Mouse (Mus musculus) frontal cortex, postnatal 36 days (tissue): ENCODE measurements around the gene Fkrp.
A peak's percentile ranks its signal among the peaks of the same experiment; 100 is the strongest.

Experiments used
- DNase-seq, 2 experiments: peaks; one replicate each; pipeline ENCODE4 v3.0.0; 2022; ENCODE audit warnings: low spot score in 2 of 2

Gene Fkrp

DNA sequence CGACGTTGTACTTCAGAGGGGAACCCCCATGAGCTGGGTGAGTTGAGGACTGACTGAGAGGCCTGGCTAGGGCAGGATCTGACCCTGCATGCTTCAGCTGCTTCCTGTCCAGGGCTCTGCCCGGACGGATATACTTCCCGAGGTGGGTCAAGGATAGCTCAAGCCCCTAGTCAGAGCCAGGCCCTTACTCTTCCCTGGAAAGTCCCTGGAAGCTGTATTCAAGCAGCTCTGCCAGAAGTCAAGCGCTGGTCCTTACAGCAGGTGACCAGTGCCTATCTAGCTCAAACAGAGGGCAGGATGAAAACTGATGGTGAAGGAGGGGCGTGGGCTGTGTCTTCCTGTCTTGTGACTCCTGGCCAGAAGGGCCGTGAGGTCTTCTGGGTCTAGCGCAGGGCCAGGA is 13.9 kb upstream of the Fkrp start:
- no peak for DNase-seq

DNA sequence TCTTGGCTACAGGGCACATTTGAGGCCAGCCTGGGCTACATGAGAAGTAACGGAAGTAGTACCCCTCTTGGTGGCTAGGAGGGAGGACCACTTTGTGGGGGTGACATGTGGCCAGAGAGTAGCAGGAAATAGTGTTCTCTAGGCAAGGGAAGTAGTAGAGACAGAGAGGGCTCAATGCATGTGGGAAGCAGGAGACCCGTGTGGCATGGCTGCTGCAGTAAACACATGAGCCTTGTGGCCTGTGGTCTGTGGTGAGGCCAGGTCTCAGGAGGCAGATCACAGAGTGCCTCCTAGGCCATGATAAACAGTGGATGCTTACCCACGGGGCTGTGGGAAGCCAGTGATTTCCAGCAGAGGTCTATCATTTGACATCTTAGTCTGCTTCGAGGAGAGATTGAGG is 10.7 kb upstream of the Fkrp start:
- DNase-seq = no peak

DNA sequence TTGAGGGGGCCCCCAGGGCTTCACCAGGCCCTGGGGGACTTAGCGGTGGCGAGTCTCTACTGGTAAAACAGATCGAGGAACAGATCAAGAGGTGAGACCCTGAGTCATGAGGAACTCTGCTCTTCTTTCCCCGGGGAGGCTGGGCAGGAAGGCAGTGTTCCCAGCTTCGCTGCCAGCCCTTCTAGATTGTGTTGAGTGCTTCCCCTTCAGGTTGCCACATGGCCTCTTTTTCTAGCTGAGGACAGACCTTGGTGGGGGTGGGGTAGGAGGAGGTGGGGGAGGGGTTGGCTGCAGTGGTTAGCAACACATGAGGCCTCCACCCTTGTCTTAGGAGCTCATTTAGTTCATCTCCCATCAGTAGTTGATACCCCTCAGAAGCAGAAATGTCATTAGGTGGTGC is 10.0 kb upstream of the Fkrp start:
- DNase-seq = no peak

DNA sequence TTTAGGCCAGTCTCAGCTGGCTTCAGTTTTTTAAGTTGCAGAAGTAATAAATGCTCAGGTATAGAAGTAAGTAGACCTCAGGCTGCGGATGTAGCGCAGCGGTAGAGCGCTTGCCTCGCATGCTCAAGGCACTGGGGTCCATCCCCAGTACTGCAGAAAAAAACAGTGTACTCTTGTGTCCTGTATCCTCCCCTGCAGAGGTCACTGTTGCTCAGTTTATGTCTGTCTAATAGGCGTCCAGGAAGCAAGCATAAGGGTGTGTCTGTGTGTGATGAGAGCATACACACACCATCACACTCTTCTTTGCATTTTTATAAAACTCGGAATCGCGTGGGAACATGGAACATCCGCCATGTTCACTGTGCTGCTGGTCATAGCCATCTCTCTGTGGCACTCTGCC is 9.3 kb upstream of the Fkrp start:
- DNase-seq = no peak

DNA sequence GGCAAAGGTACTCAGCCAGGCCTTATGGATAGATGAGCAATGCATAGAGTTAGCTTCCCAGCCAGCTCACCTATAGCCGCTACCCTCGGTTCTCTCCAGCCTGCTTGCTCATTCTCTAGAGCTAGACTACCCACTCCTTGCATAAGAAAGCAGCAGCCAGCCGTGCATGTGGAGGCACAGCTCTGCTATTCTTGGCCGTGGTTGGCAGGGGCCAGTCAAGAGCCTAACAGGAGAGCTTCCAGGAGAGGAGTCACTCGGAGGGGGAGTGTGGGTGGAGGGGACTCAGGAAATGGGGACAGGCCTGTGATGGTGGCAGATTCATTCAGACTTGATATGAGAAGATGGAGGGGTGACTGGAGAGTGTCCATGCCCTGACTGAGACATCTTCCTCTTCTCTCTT is 7.2 kb upstream of the Fkrp start:
- DNase-seq = peak; percentile 85 to 90

DNA sequence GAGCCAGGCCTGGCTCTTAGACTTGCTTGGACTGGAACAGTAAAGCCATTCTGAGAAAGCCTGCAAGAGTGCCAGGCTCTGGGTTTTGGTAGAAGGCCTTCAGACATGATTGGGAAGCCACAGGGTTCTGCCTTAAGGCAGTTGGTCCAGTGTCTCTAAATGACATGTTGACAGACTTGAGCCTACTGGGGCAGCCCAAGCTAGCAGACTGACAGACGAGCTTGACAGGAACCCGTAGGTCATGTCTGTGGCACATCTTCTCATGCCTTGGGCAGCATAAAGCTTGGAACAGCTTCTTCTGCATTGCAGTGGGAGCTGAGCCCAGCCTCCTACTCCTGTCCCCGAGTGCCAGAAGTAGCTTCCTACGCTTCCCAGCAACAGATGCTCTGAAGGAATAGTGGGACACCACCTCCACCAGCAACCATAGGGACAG is 5.2 kb upstream of the Fkrp start:
- peak; percentile 81 to 89 for DNase-seq

DNA sequence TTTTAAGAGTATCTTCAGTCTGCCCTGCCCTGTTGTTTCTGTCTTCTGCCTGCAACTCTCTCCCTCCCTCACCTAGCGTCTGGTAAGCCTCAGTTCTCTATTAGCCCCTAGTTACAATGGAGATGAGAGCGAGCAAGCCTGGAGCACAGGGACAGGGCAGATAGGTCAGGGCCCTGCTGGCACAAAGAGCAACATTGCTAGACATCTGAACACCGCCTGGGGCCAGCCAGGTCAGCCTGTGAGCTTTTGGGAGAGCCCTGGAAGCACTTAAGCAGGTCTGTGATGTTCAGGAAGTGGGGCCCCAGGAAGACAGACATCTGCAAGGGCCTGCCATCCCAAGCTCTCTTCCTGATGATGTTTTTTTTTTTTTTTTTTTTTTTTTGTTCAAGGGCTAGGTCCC is 4.6 kb upstream of the Fkrp start:
- no peak for DNase-seq

DNA sequence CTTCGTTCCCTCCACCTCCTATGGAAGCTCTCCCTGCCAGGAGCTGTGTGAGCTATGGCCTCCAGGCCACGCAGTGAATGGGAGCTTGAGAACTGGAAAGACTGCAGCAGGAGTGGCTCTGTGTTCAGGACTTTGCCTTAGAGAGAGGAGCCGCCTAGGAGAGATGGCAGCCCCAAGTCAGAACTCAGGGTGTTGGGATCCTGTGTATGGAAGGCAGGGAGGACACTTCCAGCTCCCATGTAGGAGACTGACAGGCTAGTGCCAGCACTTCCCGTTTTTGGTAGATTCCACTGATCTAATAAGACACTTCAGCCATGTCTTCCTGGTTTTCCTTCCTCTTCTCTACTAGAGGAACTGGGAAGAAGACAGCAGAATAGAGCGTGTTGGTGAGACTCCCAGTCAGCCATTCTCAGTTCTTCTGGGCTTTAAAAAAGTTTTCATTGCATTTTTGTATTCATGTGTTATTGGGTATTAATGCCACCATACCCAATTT is 3.8 kb upstream of the Fkrp start:
- no peak for DNase-seq

DNA sequence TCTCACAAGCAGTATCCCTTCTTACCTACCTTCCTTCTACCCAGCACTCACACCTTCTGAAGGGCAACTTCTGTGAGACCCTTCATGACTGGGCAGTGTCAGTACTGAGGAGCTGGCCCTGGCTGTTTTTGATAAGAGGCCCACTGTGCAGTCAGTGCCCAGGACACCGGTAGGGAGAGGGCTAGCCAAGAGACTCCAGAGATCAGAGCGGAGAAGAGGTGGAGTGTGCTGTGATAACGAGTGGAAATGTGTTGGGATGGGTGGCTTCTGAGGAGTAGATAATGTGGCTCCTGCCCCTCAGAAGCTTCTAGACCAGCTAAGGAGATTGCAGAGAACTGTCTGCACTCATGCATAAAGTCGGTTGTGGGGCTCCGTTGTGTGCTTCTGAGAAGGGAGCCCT is 3.3 kb upstream of the Fkrp start:
- no peak for DNase-seq

DNA sequence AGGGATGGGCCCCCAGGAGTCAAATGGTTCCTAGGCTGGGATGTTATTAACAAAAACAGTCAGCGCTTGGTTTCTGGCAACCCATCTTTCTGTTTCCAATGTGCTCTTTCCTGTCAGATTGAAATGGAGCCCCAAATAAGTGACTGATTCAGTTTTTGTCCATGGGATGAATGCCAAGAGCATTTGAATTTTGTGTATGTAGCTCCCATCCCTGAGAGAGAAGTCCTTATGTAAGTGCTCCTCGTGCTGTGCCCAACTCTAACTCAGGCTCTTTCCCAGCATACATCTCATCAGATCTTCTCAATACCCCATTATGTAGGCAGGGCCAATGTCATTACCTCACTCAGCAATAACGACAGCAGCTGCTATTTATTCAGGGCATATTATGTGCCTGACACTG is 1.2 kb upstream of the Fkrp start:
- DNase-seq = peak; percentile 50 to 62

DNA sequence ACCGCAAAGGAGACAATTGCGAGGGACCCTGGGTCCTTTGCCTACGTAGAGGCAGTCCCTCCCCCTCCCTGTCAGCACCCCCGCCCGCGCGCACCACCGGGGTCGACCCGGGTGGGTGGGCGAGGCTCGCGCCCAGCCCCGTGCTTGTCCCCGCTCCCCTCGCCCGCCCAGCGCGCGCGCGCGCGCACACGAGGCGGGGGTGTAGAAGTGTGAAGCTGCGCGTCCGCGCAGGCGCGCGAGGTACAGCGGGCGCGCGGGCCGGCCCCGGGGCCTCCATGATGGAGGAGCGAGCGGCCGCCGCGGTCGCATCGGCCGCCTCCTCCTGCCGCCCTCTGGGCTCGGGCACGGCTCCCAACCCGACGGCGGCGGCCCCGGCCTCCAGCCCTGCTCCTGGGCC is 456 bp downstream of the Fkrp start:
- peak; percentile 70 to 74 for DNase-seq

DNA sequence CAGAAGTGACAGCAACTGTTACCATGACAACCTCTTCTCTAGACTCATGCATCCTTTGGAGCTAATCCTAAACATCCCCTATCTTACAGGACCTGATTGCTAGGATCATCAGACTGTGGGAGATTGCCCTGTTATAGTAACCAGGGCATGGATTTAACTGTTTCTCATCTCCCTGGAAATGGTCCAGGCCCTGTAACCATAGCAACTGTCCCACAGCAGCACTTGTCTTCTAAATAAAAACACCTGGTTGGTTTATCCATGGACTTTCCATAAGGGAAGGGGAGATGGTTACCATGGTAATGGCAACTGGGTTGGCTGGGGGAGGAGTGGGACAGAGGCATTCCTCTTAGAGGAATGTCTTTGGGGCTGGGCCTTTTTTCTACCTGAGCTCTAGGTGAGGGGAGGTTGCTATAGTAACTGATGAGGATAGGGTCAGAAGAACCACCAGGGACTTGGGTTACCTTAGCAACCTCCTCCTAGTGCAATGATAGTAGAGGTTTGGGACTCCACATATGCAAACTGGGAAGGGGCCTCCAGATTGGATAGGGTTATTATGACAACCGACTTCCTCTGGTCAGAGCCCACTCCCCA is 1.1 kb downstream of the Fkrp start, which contains the start of gene Strn4:
Strn4 (plus strand) TSS at position 539 of the 591 bp plus-strand sequence.
- DNase-seq = peak; percentile 46 to 50

DNA sequence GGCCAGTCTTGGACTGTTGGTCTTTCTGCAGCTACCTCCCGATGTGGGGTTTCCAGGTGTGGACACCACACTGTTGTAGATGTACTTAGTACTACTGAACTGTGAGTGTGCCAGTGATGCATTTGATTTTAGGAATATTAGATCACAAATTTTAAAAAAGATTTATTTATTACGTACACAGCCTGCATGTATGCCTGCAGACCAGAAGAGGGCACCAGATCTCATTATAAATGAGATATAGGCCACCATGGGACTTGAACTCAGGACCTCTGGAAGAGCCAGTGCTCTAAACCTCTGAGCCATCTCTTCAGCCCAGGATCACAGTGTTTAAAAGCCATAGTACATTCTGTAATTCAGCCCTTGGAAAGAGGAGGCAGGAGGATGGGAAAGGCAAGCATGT is 4.0 kb downstream of the Fkrp start:
- no peak for DNase-seq

DNA sequence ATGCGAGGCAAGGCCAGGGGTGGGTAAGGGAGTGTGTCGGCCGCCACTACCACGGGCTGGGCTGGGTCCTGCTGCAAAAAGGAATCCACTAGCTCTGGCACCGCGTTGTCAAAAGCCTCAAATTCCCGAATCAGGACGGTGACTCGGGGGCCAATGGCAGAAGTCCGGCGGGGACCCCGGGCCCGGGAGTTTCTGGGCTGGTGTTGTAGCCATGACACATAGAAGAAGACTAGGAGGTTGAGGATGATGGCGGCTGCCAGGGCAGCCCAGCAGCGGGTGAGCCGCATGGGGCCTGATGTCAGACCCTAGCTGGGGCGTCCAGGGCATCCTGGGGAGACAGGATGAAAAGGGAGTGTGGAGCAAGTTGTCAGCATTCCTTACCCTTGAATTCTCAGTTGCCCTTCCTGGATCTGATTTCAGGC is 4.9 kb downstream of the Fkrp start:
- no peak for DNase-seq

DNA sequence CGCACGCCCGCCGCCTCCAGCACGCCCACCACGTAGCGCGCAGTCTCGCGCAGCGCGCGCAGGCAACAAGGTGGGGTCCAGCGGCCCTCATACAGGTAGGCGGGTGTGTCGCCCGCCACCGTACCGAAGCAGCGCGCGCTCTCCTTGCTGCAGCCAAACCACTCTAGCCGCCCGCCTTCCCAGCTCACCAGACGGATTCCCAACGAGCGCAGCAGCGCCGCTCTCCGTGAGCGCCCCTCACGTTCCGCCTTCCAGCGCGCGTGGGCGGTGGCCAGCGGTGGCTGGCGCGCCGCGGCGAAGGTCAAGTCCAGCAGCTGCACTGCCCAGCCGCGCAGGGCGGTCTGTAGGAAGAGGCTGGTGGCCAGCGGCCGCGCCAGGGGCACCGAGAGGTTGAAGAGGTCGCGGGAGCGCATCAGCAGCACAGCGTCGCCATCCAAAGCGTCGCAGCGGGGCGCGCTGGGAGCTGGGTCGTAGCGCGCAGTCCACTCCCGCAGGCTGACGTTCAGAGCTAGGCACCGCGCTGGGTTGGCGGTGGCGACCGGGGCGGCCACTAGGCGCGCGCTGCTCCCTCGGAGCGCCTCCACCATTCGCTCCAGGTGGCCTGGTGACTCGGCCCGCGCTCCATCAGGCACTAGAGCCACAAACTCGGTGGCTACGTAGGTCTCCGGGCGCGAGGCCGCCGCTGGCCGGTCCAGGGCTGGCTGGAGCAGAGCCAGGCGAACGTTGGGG is 5.4 kb downstream of the Fkrp start:
- peak; percentile 55 to 61 for DNase-seq

DNA sequence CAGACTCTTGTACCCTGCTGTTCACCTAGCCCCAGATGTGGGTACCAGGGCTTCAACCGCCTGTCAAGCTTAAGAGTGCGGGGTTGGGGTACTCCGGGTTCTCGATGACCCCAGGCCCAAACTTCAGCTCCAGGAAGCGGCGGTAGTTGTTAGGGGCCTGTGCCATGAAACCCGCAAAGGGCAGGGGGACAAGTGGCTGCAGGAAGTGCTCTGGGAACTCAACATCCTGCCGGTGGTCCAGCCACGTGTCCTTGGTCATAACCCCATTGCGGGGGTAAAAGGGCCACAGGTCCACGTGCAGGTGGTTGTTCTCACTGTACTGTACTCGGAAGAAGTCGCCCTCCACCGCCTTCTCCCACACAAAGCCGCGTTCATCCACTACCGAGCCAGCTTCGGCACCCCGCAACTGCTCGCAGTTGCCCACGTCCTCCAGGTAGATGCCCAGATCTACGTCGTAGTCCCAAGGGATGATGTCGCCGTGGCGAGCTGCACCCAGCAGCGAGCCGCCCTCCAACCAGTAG is 6.1 kb downstream of the Fkrp start:
- no peak for DNase-seq

DNA sequence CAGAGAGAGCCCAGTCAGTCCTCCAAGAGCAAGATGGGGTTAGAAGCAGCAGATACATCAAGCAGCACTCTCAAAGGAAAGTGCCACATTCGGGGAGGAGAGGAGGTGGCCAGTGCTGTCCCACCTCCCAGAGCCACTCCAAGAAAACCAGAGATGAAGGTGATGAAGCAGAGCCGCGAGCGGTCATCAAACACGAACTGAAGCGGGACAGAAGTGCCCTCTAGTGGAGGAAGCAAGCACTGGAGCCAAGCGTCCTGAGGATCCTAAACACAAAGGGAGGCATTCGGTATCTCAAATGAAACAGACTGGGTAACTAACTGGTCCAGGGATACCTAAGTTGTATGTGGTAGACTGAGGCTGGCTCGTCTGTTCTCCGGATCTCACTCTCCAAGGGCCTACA is 6.8 kb downstream of the Fkrp start:
- peak; percentile 74 to 85 for DNase-seq

DNA sequence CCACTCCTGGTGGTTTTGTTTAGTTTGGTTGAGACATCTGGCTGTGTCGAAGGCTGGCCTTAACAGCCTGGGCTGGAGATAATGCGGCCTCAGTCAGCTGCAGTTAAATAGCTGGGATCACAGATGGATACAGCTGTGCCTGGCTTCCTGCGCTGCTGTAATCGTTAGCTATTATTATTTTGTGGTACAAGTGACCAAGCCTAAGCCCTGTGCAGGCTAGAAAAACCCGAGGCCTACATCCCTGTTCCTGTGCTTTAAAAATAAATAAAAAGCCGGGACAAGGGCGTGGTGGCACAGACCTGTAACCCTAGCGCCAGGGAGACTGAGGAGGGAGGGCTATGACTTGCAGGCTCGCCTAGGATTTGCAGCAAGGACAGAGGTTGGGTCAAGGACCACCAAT is 7.9 kb downstream of the Fkrp start:
- no peak for DNase-seq

DNA sequence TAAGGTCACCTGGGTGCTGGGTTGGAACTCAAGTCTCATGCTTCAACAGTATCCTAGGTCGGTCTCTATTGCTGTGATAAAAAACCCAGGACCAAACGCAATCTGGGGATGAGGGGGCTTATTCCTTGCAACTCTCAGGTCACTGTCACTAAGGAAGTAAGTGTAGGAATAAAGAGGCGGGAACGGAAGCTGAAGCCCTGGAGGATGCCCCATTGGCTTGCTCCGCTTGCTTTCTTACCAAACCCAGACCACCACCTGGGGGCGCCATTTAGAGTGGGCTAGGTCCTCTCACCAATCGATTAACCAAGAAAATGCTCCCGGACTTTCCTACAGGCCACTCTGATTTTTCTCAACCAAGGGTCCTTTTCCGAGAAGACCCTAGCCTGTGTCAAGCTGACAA is 8.6 kb downstream of the Fkrp start:
- DNase-seq = no peak

DNA sequence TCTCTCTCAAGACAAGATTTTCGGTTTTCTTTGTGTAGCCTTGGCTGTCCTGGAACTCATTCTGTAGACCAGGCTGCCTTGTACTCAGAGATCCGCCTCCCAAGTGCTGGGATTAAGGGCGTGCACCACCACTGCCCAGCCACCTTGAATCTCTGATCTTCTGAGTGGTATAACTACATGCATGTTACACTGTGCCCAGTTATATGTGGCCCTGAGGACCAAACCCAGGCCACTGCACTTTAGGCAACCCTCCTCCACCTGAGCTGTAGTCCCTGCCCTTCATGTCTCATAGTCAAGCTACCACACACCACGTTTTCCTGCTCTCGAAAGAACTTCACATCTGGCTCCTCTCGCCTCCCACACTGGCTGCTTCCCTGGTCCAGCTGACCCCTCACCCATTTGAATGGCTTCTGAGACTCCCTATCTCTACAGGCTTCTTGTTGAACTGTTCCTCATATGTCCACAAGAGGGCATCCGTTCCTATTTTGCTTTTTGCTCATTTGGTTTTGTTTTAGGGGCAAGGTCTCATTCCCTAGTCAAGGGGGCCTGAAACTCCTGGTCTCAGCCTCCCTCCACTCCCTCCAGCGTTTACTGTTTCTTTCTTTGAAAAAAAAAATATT is 12.0 kb downstream of the Fkrp start:
- no peak for DNase-seq

DNA sequence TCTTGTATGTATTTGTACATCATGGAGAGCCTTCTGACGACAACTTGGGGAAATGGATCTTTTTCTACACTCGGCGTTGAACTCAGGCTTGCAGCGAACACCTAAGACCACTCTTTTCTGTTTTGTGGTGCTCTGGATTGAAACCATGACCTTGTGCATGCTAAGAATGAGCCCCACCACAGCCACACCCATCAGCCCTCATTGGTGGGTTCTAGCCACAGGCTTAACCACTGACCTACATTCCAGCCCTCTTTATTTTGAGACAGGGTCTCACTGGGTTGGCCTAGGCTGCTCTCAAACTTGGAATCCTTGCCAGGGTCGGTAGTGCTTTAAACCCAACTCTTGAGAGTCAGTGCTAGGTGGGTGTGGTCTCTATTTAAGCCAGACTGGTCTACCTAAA is 21.6 kb downstream of the Fkrp start:
- DNase-seq = no peak

DNA sequence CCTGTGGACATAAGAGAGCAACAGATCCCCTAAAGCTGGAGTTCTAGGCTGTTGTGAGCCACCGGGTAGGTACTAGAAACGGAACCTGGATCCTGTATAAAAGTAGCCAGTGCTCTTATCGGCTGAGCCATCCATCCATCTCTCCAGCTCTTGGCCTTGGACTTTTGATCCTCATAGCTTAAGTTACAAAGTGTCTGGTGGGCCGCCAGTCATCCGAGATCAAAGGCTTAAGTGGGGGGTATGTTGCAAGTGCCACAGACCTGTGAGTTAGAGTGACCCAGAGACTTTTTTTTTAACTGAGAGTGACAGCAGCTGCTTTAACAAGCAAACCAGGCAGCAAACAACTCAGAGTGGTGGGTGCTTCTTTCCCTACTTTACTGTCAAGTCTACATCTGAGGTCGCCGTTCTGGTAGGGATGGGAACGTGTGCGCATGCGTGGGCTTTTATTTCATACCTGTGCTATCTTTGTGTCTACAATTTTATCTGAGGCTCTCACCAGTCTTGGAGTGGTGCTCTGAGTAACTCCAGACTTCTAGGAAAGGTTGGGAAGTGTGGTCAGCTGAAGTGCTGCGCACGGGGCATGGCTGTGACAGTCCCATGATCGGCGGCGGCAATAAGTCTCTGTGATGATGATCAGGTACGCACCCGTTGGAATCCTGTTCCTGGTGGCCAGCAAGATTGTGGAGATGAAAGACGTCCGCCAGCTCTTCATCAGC is 23.4 kb downstream of the Fkrp start:
- no peak for DNase-seq
